Mouse (Mus musculus): ENCODE measurements around the gene Stx5a.

DNA sequence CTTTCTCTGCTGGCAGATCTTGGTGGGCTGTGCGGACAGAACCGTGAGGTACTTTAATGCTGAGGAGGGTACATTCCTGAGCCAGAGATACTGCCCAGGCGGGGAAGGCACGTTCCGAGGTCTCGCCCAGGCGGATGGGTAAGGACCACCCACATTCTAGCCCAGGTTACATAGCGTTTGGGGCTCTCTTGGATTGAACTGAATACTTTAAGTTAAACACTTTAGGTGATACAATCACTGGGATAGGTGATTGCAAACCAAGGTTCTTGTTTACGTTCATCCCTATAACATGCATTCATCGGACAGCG, 5.1 kb upstream of the Stx5a start:
- no peak for TF ChIP-seq CTCF (IDR thresholded peaks at IDR 0.05; ENCODE audit: extremely low read depth, insufficient read length, insufficient replicate concordance, low read depth, low read length)
- TF ChIP-seq POLR2A (IDR thresholded peaks at IDR 0.05; ENCODE audit: low read depth, low read length), result no peak

All from small intestine, adult 2 months (tissue).